Mouse (Mus musculus) layer of hippocampus, adult 9-10 months (tissue): Measurements from ENCODE around the gene Clic4.
"Not testable (repeated sequence)": the region's sequence is repeated elsewhere in the genome, so short reads cannot be mapped to it uniquely, and the experiment has no call there.

ENCODE experiments used
- DNase-seq: peaks from one replicate; pipeline ENCODE4 v3.0.0; 2022; ENCODE audit warnings: low spot score

Gene Clic4

GRCm38 (mm10) chr4:135190364-135190763 lies 82.2 kb downstream of the Clic4 start:
- DNase-seq, result no peak

- no peak for DNase-seq
Measured at GRCm38 (mm10) chr4:135189452-135190008, 83.1 kb downstream of the Clic4 start.

- not testable (repeated sequence) for DNase-seq
Measured at GRCm38 (mm10) chr4:135184277-135184676, 88.3 kb downstream of the Clic4 start.

- DNase-seq, result no peak
Measured at GRCm38 (mm10) chr4:135181819-135182218, 90.8 kb downstream of the Clic4 start.

- no peak for DNase-seq
Measured at GRCm38 (mm10) chr4:135179077-135179481, 93.5 kb downstream of the Clic4 start.

- no peak for DNase-seq
Measured at GRCm38 (mm10) chr4:135177568-135177967, 95.0 kb downstream of the Clic4 start.

- no peak for DNase-seq
Measured at GRCm38 (mm10) chr4:135175406-135176120, 97.1 kb downstream of the Clic4 start.

GRCm38 (mm10) chr4:135171304-135171875 lies 101.2 kb downstream of the Clic4 start:
- DNase-seq, result no peak

GRCm38 (mm10) chr4:135169501-135169900 lies 103.1 kb downstream of the Clic4 start:
- no peak for DNase-seq

GRCm38 (mm10) chr4:135169096-135169495 lies 103.5 kb downstream of the Clic4 start:
- DNase-seq, result no peak

GRCm38 (mm10) chr4:135167816-135168527 lies 104.6 kb downstream of the Clic4 start:
- DNase-seq, result no peak

GRCm38 (mm10) chr4:135166413-135167225 lies 106.0 kb downstream of the Clic4 start:
- DNase-seq, result no peak

GRCm38 (mm10) chr4:135165761-135166160 lies 106.9 kb downstream of the Clic4 start:
- no peak for DNase-seq
